Mouse (Mus musculus): ENCODE measurements around the gene Aff3. TPM values are rescaled to one million over a fixed set of nuclear protein-coding genes. Genes with fewer than 3 reads are reported as not detected.

Gene Aff3
- polyA plus RNA-seq, 2 experiments: 0.18 to 0.22 TPM

DNA sequence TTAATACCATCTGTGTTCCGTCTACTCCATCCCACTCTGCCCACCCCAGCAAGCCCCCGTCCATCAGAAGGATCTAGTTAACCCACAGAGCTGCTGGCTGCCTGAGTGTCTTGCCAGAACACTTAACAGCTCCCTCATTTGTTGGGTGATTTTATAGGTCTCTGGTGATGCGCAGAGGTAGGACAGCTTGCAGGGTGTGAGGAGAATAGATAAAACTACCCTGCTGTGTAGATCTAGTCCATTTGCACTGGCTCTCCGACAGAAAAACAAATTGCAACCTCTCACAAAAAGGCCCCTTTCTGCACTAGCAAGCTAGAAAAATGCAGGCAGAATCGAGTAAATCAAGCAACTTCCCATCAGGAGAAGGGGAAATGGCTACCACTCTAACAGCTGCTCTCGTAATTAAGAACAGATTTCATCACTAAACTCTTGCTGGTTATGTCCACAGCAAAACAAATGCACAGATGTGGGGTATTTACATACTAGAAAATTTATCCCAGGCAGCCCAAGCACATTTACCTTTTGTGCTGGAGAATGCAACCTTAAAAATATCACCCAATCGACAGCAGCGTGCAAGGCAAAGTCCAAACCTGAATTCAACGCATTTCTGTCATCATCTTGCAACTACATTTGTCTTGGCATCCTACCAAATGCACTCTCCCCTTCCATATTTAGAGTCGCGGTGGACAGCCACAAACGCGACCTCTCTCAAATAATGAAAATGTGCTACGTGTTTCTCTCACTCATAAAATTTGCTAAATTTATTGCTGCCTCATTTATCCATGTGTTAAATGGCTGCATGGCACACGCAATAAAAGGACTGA is 152.3 kb downstream of the Aff3 start:
- TF ChIP-seq CTCF (IDR thresholded peaks at IDR 0.05; ENCODE audit: low read depth) (no peak), EP300 (IDR thresholded peaks at IDR 0.05; ENCODE audit: low read depth) (no peak)
- H3K27me3 ChIP-seq (ENCODE audit: control insufficient read depth, insufficient read depth, low read length): no peaks in the 10 kb centered on the region
- no peak overlapping the region for H3K27ac ChIP-seq
- ATAC-seq (ENCODE audit: insufficient read depth) (no peak), DNase-seq (ENCODE audit: low read depth in 3 of 3, low spot score in 3 of 3) (no peak)
- no peak overlapping the region for H3K9ac ChIP-seq (replicated peaks)
- no peak overlapping the region for H3K4me3 ChIP-seq (ENCODE audit: insufficient read depth in 1 of 2, low read depth in 2 of 2, low read length in 2 of 2)
- 62% methylated on average over 15 of the region's 15 CpGs for WGBS (ENCODE audit: insufficient replicate concordance)
- no peaks in the 10 kb centered on the region for H3K36me3 ChIP-seq (replicated peaks; ENCODE audit: control insufficient read depth, insufficient read depth, low read depth)
- no peaks in the 10 kb centered on the region for H3K9me3 ChIP-seq (ENCODE audit: control insufficient read depth, low read length)
- no peak overlapping the region for H3K4me2 ChIP-seq (ENCODE audit: low read depth)
- H3K4me1 ChIP-seq (replicated peaks; ENCODE audit: control insufficient read depth in 2 of 2, insufficient read depth in 2 of 2, low read length in 1 of 2): peaks cover 0 to 5% of the 10 kb centered on the region in 2 experiments; a peak in 2 of 4 replicates

DNA sequence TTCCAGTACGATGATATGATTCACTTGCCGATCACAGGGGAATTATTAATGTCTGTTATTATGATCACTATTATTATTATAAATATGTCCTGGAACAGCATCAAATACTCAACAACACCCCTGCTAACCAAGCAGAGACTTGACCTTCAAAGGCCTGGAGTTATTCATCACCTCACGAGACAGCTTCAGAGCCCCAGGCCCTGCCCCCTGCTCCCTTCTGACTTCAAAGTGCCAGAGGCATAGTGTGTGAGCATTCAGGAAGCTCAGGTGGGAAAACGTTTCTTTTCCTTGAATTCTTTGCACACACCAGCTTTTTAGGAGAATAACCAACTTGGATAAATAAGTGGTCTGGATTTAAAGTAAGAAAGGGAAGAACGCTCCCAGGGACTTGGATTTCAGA is 153.7 kb downstream of the Aff3 start:
- TF ChIP-seq CTCF (IDR thresholded peaks at IDR 0.05; ENCODE audit: low read depth) (no peak), EP300 (IDR thresholded peaks at IDR 0.05; ENCODE audit: low read depth) (no peak)

DNA sequence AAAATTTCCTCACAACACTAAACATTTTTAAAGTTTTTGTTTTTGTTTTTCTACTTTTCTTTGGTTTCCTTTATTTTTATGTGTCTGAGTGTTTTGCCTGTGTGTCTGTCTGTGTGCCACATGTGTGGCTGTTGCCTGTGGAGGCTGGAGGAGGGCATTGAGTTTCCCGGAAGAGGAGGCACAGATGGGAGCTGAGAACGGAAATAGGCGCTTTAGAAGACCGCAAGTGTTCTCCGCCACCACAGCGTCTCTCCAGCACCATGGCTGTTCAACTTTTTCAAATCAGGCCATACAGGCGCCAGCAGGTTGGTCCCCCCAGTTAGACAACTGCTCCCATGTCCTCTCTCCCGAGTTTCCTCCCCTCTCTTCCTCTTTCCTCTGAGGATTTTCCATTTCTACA is 155.5 kb downstream of the Aff3 start:
- DNase-seq (ENCODE audit: low read depth in 3 of 3, low spot score in 3 of 3) (no peak), ATAC-seq (ENCODE audit: insufficient read depth) (no peak)
- Histone ChIP-seq H3K4me1 (replicated peaks; ENCODE audit: control insufficient read depth in 2 of 2, insufficient read depth in 2 of 2, low read length in 1 of 2) (peaks cover 0 to 8% of the 10 kb centered on the region in 2 experiments; a peak in 2 of 4 replicates), H3K9me3 (ENCODE audit: control insufficient read depth, low read length) (no peaks in the 10 kb centered on the region), H3K4me2 (ENCODE audit: low read depth) (no peak overlapping the region), H3K27me3 (ENCODE audit: control insufficient read depth, insufficient read depth, low read length) (no peaks in the 10 kb centered on the region), H3K9ac (replicated peaks) (no peak overlapping the region), H3K27ac (no peak overlapping the region), H3K36me3 (replicated peaks; ENCODE audit: control insufficient read depth, insufficient read depth, low read depth) (no peaks in the 10 kb centered on the region), H3K4me3 (ENCODE audit: insufficient read depth in 1 of 2, low read depth in 2 of 2, low read length in 2 of 2) (no peak overlapping the region)
- 50% methylated on average over 8 of the region's 8 CpGs for WGBS (ENCODE audit: insufficient replicate concordance)
- TF ChIP-seq EP300 (IDR thresholded peaks at IDR 0.05; ENCODE audit: low read depth): no peak
- no peak for TF ChIP-seq CTCF (IDR thresholded peaks at IDR 0.05; ENCODE audit: low read depth)

More for the DNA sequence above, 153.7 kb downstream of the Aff3 start:
- 67% methylated on average over 5 of the region's 5 CpGs for WGBS (ENCODE audit: insufficient replicate concordance)
- no peaks in the 10 kb centered on the region for H3K9me3 ChIP-seq (ENCODE audit: control insufficient read depth, low read length)
- H3K4me2 ChIP-seq (ENCODE audit: low read depth): no peak overlapping the region
- H3K27me3 ChIP-seq (ENCODE audit: control insufficient read depth, insufficient read depth, low read length): no peaks in the 10 kb centered on the region
- H3K9ac ChIP-seq (replicated peaks): no peak overlapping the region
- H3K27ac ChIP-seq: no peak overlapping the region
- no peaks in the 10 kb centered on the region for H3K36me3 ChIP-seq (replicated peaks; ENCODE audit: control insufficient read depth, insufficient read depth, low read depth)
- H3K4me1 ChIP-seq (replicated peaks; ENCODE audit: control insufficient read depth in 2 of 2, insufficient read depth in 2 of 2, low read length in 1 of 2): peaks cover 0 to 8% of the 10 kb centered on the region in 2 experiments; a peak in 2 of 4 replicates
- DNase-seq (ENCODE audit: low read depth in 3 of 3, low spot score in 3 of 3): no peak
- H3K4me3 ChIP-seq (ENCODE audit: insufficient read depth in 1 of 2, low read depth in 2 of 2, low read length in 2 of 2): no peak overlapping the region
- no peak for ATAC-seq (ENCODE audit: insufficient read depth)

DNA sequence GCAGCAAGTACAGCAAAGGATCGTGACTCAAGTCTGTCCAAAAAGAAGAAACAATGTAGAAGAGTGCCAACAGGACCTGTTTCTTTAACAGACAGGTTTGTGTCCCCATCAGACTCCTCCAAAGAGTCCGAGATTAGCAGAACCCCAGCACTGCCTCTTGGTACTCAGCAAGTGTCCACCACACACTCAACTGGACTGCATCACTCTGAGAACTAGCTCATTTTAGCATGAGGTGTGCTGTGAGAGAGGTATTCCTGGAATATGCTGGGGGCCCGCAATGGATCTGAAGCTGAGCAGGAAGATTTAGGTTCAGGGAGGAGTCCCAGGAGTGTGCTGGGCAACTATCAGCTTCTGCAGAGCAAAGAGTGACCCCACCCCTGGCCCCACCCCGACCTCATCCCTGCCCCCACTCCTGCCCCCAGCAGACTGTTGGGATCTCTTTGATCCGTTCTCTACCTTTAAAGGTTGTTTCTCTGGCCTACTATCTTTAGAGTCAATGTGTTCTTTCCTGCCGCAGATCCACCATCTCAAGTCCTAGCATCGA is 157.0 kb downstream of the Aff3 start:
- H3K9ac ChIP-seq (replicated peaks): no peak overlapping the region
- H3K4me2 ChIP-seq (ENCODE audit: low read depth): no peak overlapping the region
- H3K4me1 ChIP-seq (replicated peaks; ENCODE audit: control insufficient read depth in 2 of 2, insufficient read depth in 2 of 2, low read length in 1 of 2): peaks cover 4 to 16% of the 10 kb centered on the region in 2 experiments; a peak in 3 of 4 replicates
- no peak overlapping the region for H3K4me3 ChIP-seq (ENCODE audit: insufficient read depth in 1 of 2, low read depth in 2 of 2, low read length in 2 of 2)
- no peaks in the 10 kb centered on the region for H3K9me3 ChIP-seq (ENCODE audit: control insufficient read depth, low read length)
- ATAC-seq (ENCODE audit: insufficient read depth) (peak; percentile 35; the same call in 1 of the 2 replicates), DNase-seq (ENCODE audit: low read depth in 3 of 3, low spot score in 3 of 3) (no peak)
- no peak overlapping the region for H3K27ac ChIP-seq
- WGBS (ENCODE audit: insufficient replicate concordance): 50% methylated on average over 7 of the region's 7 CpGs
- TF ChIP-seq EP300 (IDR thresholded peaks at IDR 0.05; ENCODE audit: low read depth): no peak
- TF ChIP-seq CTCF (IDR thresholded peaks at IDR 0.05; ENCODE audit: low read depth): no peak
- no peaks in the 10 kb centered on the region for H3K36me3 ChIP-seq (replicated peaks; ENCODE audit: control insufficient read depth, insufficient read depth, low read depth)
- no peaks in the 10 kb centered on the region for H3K27me3 ChIP-seq (ENCODE audit: control insufficient read depth, insufficient read depth, low read length)

DNA sequence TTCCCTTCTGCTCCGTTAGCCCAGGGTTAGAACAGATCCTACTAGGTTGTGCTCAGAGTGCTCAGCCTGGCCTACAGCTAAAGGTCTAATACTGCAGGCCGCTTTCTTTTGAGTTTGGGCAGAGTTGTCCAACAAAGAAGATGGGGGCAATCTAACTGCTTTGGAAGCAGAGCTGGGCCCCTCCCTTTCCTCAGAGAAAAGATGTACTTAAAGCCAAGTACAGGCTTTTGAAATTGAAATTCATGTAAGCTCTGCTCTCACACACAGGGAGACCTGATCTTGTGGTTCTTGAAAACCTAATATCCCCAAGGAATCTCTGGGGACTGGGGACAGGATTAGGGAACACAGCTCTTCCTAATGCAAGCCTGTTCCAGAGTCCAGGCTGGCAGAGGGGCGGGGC is 158.4 kb downstream of the Aff3 start:
- WGBS (ENCODE audit: insufficient replicate concordance): 73% methylated on average over 3 of the region's 3 CpGs
- no peaks in the 10 kb centered on the region for H3K36me3 ChIP-seq (replicated peaks; ENCODE audit: control insufficient read depth, insufficient read depth, low read depth)
- DNase-seq (ENCODE audit: low read depth in 3 of 3, low spot score in 3 of 3) (no peak), ATAC-seq (ENCODE audit: insufficient read depth) (no peak)
- H3K27ac ChIP-seq: no peak overlapping the region
- no peak overlapping the region for H3K4me3 ChIP-seq (ENCODE audit: insufficient read depth in 1 of 2, low read depth in 2 of 2, low read length in 2 of 2)
- TF ChIP-seq EP300 (IDR thresholded peaks at IDR 0.05; ENCODE audit: low read depth) (no peak), CTCF (IDR thresholded peaks at IDR 0.05; ENCODE audit: low read depth) (no peak)
- no peaks in the 10 kb centered on the region for H3K27me3 ChIP-seq (ENCODE audit: control insufficient read depth, insufficient read depth, low read length)
- no peaks in the 10 kb centered on the region for H3K9me3 ChIP-seq (ENCODE audit: control insufficient read depth, low read length)
- H3K4me2 ChIP-seq (ENCODE audit: low read depth): no peak overlapping the region
- no peak overlapping the region for H3K9ac ChIP-seq (replicated peaks)
- H3K4me1 ChIP-seq (replicated peaks; ENCODE audit: control insufficient read depth in 2 of 2, insufficient read depth in 2 of 2, low read length in 1 of 2): peaks cover 4 to 16% of the 10 kb centered on the region in 2 experiments; a peak in 3 of 4 replicates
